Mouse (Mus musculus) lung, postnatal 0 days (tissue): Measurements from ENCODE around the gene Mdfi.
"Not testable (repeated sequence)": the region's sequence is repeated elsewhere in the genome, so short reads cannot be mapped to it uniquely, and the experiment has no call there.

Source experiments
- CTCF ChIP-seq: IDR thresholded peaks from 2 replicates; pipeline ENCODE4 v1.5.1; 2016; ENCODE audit warnings: antibody characterized with exemption, mild to moderate bottlenecking
- EP300 ChIP-seq: IDR thresholded peaks from 2 replicates; pipeline ENCODE4 v1.6.1; 2016; ENCODE audit warnings: antibody characterized with exemption, mild to moderate bottlenecking, control low read depth

DNA sequence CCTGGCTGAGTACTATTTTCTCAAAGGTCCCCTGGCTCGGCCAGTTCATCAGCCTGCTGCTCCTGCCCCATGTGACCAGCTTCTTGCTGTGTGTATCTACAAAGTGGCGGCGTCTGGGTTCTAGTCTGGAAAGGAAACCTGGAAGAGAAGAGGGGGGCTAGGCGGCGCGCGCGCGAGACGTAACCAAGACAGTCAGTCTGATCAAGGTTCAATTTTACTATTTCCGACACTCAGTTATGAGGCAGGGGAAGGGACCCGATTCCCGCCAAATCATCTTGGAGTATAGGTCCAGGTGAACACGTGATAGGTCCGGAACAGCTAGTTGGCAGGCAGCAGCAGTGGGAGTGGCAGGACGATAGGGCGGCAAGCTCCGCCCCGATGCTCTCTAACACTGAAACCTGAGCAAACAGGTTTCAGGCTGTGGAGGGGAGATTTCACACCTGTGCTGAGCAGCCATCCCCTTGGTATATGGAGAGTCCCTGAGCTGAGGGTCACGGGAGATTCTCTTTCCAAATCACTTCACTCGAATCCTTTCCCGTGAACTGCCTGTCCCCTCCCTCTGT is 17.4 kb upstream of the Mdfi start:
- TF ChIP-seq CTCF, EP300: not testable (repeated sequence)
